Mouse (Mus musculus) activated CD4-positive, CD25-positive, alpha-beta regulatory T cell, adult 4 months (primary cell): Measurements from ENCODE around the gene Kif5a. TPM values are rescaled to one million over a fixed set of nuclear protein-coding genes. Genes with fewer than 3 reads are reported as not detected.

Experiments
- ATAC-seq: one replicate; pipeline ENCODE4 v1.8.0; 2017
- polyA plus RNA-seq, 2 experiments: library from polyadenylated mRNA; unstranded; fragments of 100-300 nt; shearing (Covaris generic); gene quantifications; one replicate each; pipeline ENCODE4 v1.2.1; 2017

Gene Kif5a
- polyA plus RNA-seq, 2 experiments from 2014 or later, result 0.18 to 0.70 TPM

DNA sequence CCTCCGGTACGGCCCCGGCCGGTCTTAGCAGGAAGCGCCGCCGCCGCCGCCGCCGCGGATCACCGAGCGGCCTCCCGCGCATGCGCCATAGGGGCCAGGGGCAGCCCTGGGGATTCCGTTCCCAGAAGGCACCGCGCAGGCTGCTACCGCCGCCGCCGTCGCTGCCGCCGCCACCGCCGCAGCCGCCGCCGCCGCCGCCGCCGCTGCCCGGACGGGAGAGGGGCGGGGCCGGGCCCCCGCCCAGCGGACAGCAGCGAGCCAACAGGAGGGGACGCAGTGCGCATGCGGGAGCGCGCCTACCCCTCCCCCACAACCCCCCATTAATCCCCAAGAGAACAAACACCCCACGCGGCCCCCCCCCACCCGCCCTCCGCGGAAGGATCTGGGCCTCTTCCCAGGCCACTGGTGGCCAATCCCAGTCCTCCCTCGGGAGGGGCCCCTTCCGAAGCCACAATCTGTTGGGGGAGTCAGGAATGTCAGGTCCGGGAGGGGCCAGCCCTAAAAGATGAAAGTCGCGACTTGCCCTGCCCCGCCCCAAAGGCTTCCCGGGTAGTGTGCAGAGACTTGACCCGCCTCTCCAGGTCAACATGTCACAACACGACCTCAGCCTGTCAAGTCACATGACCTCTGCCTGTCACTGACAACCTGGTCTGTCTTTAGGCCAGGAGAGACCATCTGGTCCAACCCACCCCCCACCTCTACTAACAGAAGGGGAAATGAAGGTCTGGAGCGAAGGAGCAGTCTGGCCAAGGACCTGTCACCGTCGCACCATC, 25.8 kb upstream of the Kif5a start, which contains the start of gene Mbd6:
TSS of gene Mbd6 (minus strand) at position 219 of the 773 bp plus-strand sequence.
- ATAC-seq, result peak; percentile 15

DNA sequence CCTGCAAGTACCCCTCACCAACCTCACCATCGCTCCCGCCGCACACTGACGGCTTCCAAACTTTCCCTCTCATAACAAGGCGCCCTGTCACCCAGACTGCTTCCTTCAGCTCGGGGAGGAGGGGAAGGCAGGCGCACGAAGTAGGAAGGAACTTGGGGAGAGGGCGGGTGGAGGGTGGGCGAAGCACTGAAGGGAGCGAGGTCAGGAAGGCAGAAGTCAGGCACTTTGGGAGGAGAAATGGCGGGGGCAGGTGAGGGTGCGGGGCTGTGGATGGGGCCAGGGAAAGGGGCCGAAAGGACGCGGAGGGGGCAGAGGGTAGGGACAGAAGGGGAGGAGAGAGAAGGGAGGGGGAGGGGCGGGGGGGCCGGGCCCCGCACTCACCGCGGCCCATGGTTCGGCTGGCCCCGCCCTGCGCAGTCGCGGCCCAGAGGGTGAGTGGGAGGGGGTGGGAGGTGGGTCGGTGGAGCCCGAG, 25.2 kb upstream of the Kif5a start:
- ATAC-seq, result no peak

DNA sequence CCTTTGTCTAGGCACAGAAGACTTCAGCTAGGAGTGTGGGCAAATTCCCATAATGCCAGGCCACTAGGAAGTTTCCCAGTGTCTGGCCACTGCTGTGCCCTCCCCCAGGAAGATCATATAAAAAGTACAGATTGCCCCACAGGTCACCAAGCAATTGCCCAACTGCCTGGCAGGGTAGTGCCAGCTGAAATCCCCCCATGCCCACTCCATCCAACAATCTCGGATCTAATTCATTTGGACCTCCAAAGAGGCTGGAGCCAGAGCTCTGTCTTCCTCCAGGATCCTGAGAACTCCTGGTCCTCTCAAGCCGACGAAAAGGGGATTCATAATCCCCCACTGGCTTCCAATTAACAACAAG, 24.8 kb upstream of the Kif5a start:
- no peak for ATAC-seq

DNA sequence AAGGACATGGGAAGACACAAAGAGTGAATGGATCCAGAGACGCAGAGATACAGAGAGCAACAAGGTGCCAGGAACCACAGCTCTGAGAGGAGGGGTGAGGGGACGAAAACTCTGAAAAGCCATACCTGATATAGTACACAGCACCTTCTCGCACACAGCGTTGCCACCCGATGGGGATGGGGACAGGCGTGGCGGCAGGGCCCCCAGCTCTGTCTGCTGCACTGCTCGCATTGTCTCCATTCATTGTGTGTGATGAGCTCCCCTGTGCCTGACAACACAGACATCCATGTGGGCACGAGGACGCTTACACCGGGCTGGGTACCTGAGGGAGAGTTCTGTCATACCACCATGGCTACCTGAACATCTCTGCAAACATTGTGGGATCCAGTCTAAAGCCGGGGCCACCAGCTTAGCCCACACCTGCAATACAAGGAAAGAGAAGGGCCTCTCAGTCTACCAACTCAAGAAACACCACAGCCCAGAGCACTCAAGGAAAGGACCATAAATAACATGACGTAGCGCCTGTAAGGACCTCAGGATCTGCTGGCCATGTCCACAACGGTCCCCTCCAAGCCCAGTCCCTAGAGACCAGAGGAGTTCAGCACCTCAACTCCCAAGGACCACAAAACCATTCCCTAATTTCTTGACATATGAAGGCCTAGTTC, 24.3 kb upstream of the Kif5a start:
- ATAC-seq, result no peak

DNA sequence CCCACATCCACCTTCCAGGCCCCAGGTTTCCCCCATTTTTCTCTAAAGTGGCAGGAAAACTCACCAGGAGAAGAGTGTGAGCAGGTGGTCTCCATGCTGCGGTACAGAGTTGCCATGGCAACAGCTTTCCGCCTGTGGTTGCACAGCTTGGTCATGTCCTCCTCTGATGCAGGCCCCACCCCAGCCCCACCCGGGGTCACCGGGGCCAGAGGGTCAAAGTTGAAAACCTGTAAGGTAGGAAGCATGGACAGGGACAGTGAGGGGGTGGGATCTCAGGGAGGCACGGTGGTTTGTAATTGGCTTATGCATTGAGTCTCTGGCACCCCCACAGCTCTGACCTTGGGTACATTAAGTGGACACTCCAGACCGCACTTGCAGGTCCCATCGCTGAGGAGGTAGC, 23.6 kb upstream of the Kif5a start:
- ATAC-seq, result no peak

DNA sequence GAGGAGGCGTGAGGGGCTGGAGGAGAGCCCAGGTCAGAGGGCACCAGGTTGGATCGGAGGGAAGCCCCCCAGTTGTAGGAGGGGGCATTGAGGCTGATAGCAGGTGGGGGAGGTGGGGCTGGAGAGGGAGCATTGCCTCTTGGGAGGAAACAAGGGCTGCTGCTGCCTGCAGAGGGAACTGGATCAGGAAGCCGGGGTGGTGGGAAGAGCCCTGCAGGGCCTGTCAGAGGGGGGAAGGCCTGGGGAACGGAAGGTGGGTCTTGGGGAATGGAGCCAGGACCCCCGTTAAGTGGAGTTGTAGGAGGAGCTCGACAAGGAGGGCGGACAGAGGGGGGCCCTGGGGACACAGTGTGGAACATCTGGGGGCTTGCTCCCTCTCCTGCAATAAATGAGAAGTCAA, 23.0 kb upstream of the Kif5a start:
- ATAC-seq, result no peak

DNA sequence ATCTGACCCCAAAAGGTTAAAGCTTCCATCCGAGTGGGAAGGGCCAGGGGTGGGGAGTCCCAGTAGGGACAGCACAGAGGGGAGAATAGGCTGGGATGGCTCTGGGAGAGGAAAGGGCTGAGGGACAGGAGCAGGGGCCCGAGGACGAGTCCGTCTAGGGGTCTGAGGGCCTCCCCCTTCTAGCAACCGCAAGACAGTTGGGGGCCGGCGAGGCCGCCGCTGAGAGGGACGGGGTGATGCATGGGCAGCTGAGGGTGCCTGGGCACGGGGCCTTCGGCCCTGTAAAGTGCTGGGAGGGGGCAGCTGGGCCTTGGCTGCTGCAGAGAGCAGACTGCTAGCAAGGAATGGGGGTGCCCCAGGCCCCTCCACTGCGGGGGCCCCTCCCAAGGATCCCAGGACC, 22.5 kb upstream of the Kif5a start:
- no peak for ATAC-seq

DNA sequence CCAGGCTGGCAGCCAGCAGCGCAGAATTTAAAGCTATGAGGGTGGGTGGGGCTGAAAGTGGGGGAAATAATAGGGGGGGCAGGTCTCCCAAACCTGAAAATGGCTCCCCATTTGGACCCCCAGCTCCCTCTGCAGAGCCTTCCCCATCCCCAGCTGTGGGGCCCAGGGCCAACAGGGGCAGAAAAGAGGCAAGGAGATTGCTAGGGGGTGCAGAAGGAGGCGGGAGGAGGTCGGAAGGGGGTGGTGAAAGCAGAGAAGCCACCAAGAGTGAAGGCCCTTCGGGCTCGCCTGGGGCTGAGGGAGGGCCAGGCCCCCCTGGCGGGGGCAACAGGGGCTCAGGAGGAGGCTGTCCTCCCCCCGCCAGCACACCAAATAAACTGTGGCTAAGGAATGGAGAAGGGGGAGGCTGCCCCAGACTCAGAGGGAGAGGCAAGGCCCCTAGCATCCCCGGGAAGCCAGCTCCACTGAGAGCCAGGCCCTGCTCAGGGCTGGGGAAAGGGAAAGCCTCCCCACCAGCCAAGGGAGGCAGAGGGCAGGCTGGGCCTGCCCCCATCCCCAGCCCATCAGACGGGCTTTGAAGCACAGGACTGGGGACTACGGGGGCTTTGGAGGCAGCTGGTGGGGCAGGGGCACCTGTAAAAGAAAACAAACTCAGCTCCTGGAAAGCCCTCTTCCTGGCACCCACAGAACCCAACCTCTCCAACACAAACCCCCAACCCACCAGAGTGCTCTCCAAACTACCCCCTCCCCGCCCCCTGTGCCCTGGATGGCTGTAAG, 21.8 kb upstream of the Kif5a start:
- no peak for ATAC-seq

DNA sequence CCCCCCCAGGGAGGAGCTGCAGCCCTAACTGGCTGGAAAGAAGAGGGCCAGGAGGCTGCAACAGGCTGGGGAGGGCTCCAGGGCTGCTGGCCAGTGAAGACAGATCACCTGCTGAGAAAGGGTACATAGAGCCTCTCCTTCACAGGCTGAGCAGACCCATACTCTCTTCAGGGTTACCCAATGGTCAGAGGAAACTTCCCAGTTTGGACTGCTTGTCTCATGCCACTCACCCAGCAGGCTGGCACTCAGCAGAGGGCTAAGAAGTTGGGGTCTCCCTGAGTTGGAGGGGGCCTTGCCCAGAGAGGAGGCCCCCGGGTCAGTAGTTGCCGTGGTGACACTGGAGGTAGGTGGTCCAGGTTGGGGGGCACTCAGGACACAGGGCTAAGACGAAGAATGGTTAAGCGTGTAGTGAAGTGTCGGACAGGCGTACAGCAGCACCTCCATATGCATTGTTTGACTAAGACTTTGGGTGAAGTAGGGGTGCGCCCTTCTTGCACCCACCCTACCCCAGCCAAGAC, 21.0 kb upstream of the Kif5a start:
- ATAC-seq, result no peak

DNA sequence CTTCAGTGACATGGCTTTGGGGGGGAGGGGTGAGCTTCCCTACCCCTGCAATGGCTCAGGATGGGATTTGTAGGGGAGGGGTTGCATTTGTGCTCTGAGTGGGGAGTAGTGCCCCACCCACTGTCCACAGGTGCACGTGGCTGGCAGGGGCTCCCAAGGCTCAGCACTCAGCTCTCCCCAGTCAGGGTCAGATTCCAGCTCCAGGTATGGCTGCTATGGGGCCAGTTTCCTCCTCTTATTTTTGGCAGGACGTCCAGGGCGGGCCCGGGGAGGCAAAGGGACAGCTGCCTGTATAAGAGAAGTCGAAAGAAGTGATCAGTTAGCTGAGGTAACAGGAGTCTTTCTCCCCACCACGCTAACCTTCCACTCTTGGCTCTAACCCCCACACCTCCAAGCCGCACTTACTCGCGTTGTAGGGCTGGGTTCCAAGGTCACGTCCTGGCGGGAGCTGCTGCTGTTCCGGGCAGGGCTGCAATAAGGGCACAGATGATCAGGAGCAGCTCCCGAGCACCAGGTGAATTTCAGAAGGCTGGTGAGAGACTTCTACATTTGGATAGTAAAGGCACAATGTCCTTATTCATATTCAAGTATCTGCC, 19.6 kb upstream of the Kif5a start:
- no peak for ATAC-seq

DNA sequence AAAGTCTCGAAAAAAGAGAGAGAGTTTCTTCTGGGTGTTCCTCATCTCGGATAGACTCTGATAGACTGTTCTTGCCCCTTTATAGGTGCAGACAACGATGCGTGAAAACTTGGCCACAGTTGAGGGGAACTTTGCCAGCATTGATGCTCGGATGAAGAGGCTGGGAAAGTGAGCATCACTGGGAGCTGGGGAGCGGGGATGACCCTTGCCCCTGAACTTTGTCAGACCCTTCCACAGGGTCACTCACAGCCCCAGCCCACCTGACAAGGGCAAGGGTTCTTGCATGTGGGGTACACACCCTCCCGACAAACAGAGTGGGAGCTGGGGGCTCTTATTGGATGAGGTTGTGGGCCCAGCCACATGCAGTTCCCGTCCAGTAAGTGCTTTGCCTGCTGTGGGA, 18.2 kb upstream of the Kif5a start:
- no peak for ATAC-seq

DNA sequence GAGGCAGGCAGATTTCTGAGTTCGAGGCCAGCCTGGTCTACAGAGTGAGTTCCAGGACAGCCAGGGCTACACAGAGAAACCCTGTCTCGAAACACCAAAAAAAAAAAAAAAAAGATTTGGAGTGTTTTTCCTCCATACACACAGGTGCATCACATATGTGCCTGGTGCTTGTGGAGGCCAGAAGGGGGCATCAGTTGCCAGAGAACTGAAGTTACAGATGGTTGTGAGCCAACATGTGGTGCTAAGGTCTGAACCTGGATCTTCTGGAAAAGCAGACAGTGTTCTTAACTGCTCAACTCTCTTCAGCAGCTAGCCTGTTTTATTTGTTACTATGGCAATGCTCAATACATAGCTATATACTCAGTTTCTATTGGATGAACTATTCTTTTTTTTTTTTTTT, 16.6 kb upstream of the Kif5a start:
- ATAC-seq, result no peak

DNA sequence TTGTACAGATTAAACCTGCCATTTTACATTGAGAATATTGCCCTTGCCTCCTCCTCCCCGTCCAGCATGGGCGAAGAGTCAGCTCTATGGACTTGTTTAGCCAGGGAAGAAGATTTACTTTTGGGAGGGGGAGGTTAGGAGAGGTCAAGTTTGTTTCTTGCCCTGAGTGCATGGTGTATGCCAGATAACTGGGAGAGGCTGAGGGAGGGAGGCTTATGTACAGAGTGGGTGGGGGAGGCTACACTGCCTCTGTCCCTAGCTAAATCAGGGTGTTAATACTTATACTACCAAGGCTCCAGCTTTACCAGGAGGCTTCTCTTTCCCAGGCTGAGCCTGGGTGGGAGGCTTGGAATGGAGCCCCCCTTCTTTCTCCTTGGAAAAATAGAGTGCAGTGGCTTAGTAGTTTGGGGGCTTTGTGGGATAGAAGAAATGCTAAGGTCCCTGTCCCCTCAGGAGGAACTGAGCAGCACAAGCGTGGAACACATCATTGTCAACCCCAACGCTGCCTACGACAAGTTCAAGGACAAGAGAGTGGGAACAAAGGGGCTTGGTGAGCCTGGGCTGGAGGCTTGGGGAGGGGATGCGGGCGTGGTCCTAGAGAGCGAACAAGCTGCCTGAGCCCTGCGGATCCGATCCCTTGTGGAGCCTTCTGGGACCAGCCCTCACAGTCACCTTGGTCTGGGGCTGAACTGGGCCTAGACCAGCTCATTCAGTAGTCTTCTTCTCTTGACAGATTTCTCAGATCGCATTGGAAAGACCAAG, 11.3 kb upstream of the Kif5a start:
- no peak for ATAC-seq

DNA sequence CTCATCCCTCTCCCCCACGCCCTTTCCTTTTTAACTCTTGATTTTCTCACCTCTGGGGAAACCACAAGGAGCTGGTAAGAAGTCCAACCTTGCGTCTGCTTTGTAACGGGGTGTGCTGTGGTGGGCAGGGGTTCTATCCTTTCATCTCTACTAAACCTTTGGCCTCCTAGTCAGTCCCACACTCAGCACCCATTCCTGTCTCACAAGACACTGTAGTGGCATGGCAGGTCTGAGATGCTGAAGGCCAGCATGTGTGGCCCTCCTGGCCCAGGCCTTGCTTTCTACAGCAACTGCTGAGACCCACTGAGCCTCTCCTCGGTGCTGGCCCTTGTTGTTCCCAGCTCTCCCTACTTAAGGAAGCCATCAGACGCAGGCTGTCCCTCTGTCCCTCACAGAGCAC, 9.2 kb upstream of the Kif5a start:
- no peak for ATAC-seq

DNA sequence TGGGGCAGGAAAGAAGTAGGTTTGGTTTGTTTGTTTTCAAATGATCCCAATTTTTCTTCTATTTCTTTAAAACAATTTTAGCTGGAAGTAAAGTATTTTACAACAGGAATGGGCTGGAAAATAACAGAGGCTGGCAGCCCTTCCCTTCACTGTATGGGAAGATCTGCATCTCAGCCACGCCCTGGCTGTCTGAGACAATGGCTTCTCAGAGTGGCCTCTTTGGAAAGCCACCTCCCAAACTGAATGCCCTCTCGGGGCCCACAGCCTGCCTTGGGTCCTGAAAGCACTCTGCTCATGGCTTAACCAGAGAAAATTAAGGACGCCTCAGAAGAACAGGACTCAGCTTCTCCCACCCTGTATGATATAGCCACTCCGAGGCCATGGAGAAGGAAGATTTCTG, 6.7 kb upstream of the Kif5a start:
- ATAC-seq, result no peak

DNA sequence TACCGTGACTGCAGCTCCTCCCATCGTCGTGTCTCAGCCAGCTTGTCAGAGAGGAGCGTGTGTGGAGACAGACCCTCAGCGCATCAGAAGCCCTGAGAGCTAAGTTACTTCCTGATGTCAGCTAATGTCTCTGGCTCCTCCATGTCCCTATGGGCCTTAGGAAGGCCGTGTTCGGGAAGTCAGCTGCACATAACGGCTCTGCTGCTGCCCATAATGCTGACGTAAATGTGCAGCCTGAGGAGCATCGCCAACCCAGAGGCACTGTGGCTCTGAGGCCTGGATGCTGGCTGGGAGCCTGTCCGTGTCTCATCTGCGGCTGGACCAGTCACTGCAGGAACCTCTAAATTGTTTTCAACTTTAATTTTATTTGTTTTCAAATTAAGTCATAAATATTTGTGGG, 5.9 kb upstream of the Kif5a start:
- ATAC-seq, result no peak

DNA sequence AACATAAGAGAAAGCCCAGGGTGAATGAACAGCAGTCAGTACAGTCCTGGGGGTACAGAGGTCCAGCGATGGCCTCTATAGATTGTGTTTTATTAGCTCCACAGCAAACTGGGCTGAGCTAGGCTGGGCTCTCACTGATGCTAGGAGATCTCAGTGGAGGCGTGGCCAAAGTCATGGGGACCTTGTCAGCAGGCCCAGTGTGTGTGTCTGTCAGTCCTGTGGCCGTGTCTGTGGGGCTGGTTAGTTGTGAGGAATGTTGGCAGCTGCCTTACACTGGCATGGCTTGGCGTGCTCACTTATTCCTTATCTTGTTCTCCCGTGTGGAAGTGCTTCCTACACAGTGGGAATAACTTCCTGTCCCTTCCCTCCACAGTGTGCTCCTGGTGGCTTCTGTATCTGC, 5.3 kb upstream of the Kif5a start:
- ATAC-seq, result no peak

DNA sequence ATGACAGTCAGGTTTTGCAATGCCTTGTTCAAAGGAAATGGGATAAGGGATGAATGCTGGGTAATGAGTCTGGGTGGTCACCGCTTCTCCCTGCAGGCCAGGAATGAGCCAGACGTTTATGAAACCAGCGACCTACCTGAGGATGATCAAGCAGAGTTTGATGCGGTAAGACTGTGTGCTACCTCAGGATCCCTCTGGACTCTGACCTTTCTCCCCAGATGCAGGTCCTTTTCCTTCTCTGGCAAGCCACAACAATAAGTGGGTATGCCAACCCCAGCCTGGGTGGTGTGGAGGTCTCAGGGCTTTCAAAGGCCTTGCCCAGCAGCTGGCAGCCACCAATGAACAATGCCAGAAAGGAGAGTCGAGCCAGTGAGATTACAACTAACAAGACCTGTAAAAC, 4.2 kb upstream of the Kif5a start:
- no peak for ATAC-seq

DNA sequence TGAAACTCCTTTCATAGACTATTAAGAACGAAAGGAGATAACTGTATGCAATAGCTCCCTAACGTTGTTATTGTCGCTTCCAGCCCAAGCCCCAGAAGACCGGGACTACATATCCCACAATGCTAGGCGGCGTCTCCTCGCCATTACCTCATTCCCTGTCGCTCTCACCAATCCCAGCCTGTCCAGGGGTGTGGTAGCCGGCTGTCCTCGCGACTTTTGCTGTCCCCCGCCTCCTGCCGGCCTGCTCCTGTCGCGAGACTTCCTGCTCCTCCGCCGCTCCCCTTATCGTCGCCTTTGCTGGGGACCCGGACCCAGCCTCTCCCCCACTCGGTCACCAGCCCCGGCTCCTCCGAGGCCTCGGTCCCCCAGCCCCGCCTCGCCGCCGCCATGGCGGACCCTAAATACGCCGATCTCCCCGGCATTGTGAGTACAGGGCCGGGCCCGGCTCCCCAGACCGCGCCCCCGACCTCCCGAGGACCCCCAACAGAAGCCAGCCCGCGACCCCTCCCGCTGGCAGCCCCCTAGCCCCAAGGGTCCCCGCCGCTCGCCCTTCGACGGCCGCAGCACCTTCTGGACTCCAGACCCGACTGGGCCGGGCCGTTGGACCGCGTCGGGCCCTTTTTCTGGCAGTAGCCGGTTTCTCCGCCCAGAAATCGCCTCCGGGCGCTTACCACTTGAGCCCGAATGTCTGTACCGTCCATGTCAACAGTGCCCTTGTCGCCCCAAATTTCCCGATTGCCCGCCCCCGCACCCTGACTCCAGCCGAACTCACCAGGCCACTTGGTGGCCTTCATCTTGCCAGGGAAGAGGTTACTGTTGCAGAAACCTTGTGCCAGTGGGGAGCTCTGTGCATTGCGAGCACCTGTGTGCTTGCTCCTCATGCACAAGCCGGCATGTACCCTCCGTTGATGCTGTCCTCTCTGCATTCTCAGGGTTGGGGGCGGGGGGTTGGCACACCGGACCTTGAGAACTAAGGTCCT, 3.3 kb upstream of the Kif5a start, which contains the start of gene Dctn2:
TSS of gene Dctn2 (plus strand) at position 257 of the 980 bp plus-strand sequence.
- peak; percentile 99 for ATAC-seq

DNA sequence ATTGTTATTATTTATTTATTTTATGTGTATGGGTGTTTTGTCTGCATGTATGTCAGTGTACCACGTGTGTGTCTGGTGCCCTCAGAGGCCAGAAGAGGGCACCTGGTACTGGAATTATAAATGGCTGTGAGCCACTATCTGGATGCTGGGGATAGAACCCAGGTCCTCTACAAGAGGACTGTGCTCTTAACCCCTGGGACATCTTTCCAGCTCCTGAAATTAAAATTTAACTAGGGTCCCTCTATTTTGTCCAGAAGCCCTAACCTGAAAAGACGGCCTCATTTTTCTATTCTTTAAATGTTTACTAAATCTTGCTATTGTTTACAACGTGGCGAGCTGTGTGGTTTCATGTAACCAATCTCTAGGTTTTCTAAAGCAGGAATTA, 2.6 kb upstream of the Kif5a start:
- ATAC-seq, result no peak

DNA sequence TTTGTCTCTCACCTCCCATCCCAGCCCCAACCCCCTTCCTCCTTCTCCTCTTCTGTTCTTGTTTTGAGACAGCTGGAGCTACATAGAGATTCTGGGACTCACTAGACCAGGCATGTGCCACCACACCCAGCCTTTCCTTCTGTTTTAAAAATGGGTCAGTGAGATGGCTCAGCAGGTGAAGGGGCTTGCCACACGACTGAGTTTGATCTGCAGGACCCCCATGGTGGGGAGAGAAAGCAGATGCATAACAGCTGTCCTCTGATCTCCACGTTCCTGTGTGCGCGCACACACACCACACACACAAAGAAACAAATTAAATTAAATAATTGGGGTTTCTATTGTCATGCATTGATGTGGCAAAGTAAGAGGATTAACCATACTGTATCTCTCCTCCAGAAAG, 1.8 kb upstream of the Kif5a start:
- no peak for ATAC-seq
